Mouse (Mus musculus): ENCODE data around the gene Snrnp70. TPM values are rescaled to one million over a fixed set of nuclear protein-coding genes. Genes with fewer than 3 reads are reported as not detected.

Snrnp70 gene
- polyA plus RNA-seq (2015; fragmentation: Nextera tagmentation; extraction: Ambion mirVana) = 211 and 227 TPM in 2 replicates

DNA sequence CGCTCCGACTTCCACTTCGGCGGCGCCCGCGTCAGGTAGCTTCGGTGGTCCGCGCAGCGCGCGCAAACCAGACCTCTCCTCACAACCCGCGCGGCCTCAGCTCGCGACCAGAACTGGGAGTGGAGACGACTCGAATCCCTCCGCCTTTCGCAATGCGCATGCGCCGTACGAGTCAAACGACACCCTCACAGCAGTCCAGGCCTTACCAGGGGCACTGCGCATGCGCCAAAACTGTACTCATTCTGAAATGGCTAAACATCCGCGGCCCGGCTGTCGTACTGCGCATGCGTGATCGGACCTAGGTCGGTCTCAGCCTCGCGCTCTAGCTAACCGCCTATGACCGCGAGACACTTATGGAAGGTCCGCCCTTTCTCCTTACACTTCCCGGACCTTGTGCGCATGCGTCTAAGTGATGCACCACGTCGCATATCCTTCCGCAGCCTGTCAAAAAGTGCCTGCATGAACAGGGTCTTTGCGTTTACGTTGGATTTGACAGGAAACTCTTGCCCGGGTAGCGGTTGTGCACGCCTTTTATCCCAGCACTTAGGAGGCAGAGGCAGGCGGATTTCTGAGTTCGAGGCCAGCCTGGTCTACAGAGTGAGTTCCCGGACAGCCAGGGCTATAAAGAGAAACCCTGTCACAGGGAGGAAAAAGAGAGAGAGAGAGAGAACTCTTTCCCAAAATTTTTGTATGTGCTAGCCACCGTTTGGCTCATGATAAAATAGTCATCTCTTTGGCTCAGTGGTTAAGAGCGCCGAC lies at the start of gene Snrnp70:
TSS of gene Snrnp70 (minus strand) at position 165 of the 759 bp plus-strand sequence.
- Histone ChIP-seq H3K27ac (ENCODE audit: low read length) (peak within 1 kb of the TSS; percentile 98), H3K9ac (replicated peaks; ENCODE audit: low read length) (peak within 1 kb of the TSS; percentile 97), H3K4me3 (ENCODE audit: low read length) (peak within 1 kb of the TSS; percentile 88), H3K36me3 (ENCODE audit: insufficient read depth, low read length) (peaks cover 17% of the 10 kb centered on the region), H3K27me3 (ENCODE audit: insufficient read depth, low read length) (no peaks in the 10 kb centered on the region), H3K4me1 (ENCODE audit: insufficient read depth, low read length) (peaks cover 18% of the 10 kb centered on the region), H3K9me3 (ENCODE audit: low read length) (no peaks in the 10 kb centered on the region), H3K4me2 (replicated peaks; ENCODE audit: low read depth, low read length) (peak within 1 kb of the TSS; percentile 99)
- peak; percentile 98 for ATAC-seq (ENCODE audit: low FRiP score, low TSS enrichment)
- under 1% methylated on average over 60 of the region's 60 CpGs for WGBS

DNA sequence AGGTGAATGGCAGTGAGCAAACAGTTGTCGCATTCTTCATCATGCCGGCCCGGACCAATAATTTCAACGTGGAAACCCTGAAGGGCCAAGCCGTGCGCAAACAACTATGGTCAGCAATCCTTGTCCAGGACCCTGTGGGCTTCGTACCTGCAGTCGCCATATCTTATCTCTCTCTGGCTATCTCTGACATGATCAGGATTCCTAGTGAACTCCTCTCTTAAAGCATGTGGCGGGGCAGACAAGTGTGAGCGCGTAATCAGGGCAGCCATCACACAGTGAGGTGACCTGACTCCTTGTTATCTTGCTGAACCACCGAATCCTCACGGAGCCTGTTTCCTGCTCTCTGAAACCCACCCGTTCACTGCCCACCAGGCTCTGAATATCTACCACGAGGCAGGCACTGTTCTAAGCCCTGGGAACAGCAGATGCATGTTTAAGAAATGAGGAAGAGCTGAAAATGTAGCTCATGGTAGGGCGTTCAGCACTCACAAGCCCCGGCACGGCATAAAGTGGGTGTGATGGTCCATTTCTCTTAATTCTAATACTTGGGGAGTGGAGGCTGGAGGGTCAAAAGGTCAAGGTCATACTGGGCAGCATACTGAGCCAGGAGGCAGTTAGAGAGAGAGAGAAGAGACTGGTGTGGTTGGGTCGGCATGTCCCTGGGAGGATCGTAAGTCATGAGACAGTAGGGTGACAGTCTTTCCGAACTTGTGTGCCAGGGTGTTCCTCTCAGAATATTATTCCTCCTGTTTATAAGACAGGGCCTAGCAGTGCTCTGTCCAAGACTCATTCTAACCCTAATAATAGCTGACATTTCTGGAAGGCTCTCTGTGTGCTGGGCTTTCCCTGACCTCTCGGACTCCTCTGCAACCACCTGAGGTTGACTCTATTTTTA lies 48.2 kb upstream of the Snrnp70 start:
- no peak for ATAC-seq (ENCODE audit: low FRiP score, low TSS enrichment)
- no peak overlapping the region for H3K4me2 ChIP-seq (replicated peaks; ENCODE audit: low read depth, low read length)
- peaks cover 59% of the 10 kb centered on the region for H3K36me3 ChIP-seq (ENCODE audit: insufficient read depth, low read length)
- WGBS = 84% methylated on average over 22 of the region's 22 CpGs
- no peak overlapping the region for H3K27ac ChIP-seq (ENCODE audit: low read length)
- no peaks in the 10 kb centered on the region for H3K9me3 ChIP-seq (ENCODE audit: low read length)
- H3K27me3 ChIP-seq (ENCODE audit: insufficient read depth, low read length) = no peaks in the 10 kb centered on the region
- no peak overlapping the region for H3K4me3 ChIP-seq (ENCODE audit: low read length)
- H3K4me1 ChIP-seq (ENCODE audit: insufficient read depth, low read length) = peaks cover 6% of the 10 kb centered on the region; the same call in 1 of the 2 replicates
- no peak overlapping the region for H3K9ac ChIP-seq (replicated peaks; ENCODE audit: low read length)

DNA sequence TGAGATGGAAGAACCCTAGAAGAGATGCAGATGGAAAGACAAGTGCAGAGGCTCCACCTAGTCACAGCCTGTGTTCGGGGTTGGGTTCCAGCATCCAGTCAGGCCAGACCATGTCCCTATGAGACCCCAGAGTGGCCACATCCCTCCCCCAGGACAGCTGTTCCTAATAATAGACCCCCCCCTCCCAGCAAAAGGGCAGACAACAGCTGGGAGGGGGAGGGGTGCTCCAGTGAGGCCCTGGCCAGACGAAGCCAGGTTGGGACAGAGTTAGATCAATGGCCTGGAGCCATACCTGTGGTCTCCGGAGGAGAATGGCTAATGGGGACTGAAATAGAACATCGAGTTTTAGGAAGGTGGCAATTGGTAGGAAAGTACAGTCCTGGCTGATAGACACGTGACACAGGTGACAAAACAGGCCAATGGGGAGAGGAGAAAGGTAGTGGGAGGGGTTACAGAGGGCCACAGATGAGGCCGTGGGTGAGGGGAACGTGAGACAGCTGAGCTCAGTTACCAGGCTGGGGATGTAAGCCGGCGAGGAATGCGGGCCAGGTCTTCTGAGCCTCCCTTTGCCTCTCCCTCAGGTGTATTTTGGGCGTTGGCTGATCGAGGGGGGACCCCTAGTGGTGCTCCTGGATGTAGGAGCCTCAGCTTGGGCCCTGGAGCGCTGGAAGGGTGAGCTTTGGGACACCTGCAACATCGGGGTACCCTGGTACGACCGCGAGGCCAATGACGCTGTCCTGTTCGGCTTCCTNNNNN lies 42.2 kb upstream of the Snrnp70 start, which contains the start of gene Ruvbl2:
TSS of gene Ruvbl2 (minus strand) at position 576 of the 756 bp plus-strand sequence.
- Histone ChIP-seq H3K4me1 (ENCODE audit: insufficient read depth, low read length) (peaks cover 34% of the 10 kb centered on the region), H3K36me3 (ENCODE audit: insufficient read depth, low read length) (peaks cover 15% of the 10 kb centered on the region), H3K27ac (ENCODE audit: low read length) (no peak within 1 kb of the TSS), H3K27me3 (ENCODE audit: insufficient read depth, low read length) (no peaks in the 10 kb centered on the region), H3K4me3 (ENCODE audit: low read length) (peak within 1 kb of the TSS; percentile 0; the same call in 1 of the 2 replicates), H3K4me2 (replicated peaks; ENCODE audit: low read depth, low read length) (peak within 1 kb of the TSS; percentile 41), H3K9me3 (ENCODE audit: low read length) (no peaks in the 10 kb centered on the region), H3K9ac (replicated peaks; ENCODE audit: low read length) (0 out of 2 replicates have a peak within 1 kb of the TSS, but pooled peaks have one; percentile 13)
- 23% methylated on average over 19 of the region's 19 CpGs for WGBS
- no peak for ATAC-seq (ENCODE audit: low FRiP score, low TSS enrichment)

- Histone ChIP-seq H3K4me2 (replicated peaks; ENCODE audit: low read depth, low read length) (no peak overlapping the region), H3K27me3 (ENCODE audit: insufficient read depth, low read length) (no peaks in the 10 kb centered on the region), H3K4me1 (ENCODE audit: insufficient read depth, low read length) (peaks cover 36% of the 10 kb centered on the region), H3K36me3 (ENCODE audit: insufficient read depth, low read length) (peaks cover 12% of the 10 kb centered on the region), H3K9me3 (ENCODE audit: low read length) (no peaks in the 10 kb centered on the region), H3K27ac (ENCODE audit: low read length) (no peak overlapping the region), H3K9ac (replicated peaks; ENCODE audit: low read length) (0 out of 2 replicates have a peak overlapping the region, but pooled peaks have one; percentile 13), H3K4me3 (ENCODE audit: low read length) (no peak overlapping the region)
- WGBS = 46% methylated on average over 6 of the region's 6 CpGs
- ATAC-seq (ENCODE audit: low FRiP score, low TSS enrichment) = no peak
Observed at GRCm38 (mm10) chr7:45437046-45437445, 41.5 kb upstream of the Snrnp70 start.

GRCm38 (mm10) chr7:45436444-45436843 lies 40.9 kb upstream of the Snrnp70 start:
- no peak for ATAC-seq (ENCODE audit: low FRiP score, low TSS enrichment)
- WGBS = 91% methylated on average over 5 of the region's 5 CpGs
- no peaks in the 10 kb centered on the region for H3K9me3 ChIP-seq (ENCODE audit: low read length)
- H3K36me3 ChIP-seq (ENCODE audit: insufficient read depth, low read length) = peaks cover 16% of the 10 kb centered on the region
- H3K4me2 ChIP-seq (replicated peaks; ENCODE audit: low read depth, low read length) = no peak overlapping the region
- no peak overlapping the region for H3K4me3 ChIP-seq (ENCODE audit: low read length)
- H3K9ac ChIP-seq (replicated peaks; ENCODE audit: low read length) = no peak overlapping the region
- peaks cover 36% of the 10 kb centered on the region for H3K4me1 ChIP-seq (ENCODE audit: insufficient read depth, low read length)
- H3K27me3 ChIP-seq (ENCODE audit: insufficient read depth, low read length) = no peaks in the 10 kb centered on the region
- H3K27ac ChIP-seq (ENCODE audit: low read length) = no peak overlapping the region

DNA sequence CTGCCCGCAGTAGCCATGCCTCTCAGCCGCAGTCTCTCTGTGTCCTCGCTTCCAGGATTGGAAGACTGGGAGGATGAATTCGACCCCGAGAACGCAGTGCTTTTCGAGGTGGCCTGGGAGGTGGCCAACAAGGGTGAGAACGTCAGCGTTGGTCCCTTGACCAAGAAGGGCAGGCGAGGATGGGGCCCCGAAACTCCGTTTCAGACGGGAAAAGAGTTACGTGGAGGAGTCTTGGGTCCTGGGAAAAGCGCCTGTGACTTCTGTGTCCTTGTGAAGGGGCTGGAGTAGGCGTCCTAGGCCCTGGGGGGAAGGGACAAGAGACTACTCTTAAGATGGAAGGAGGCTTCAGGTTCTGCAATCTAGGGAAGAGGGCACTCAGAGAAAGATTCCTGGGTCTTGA lies 39.5 kb upstream of the Snrnp70 start:
- peak overlapping the region; percentile 85 for H3K9ac ChIP-seq (replicated peaks; ENCODE audit: low read length)
- no peaks in the 10 kb centered on the region for H3K27me3 ChIP-seq (ENCODE audit: insufficient read depth, low read length)
- peak overlapping the region; percentile 67 for H3K4me3 ChIP-seq (ENCODE audit: low read length)
- no peaks in the 10 kb centered on the region for H3K9me3 ChIP-seq (ENCODE audit: low read length)
- H3K27ac ChIP-seq (ENCODE audit: low read length) = peak overlapping the region; percentile 48
- H3K36me3 ChIP-seq (ENCODE audit: insufficient read depth, low read length) = peaks cover 23% of the 10 kb centered on the region
- peaks cover 36% of the 10 kb centered on the region for H3K4me1 ChIP-seq (ENCODE audit: insufficient read depth, low read length)
- under 1% methylated on average over 16 of the region's 16 CpGs for WGBS
- no peak for ATAC-seq (ENCODE audit: low FRiP score, low TSS enrichment)
- H3K4me2 ChIP-seq (replicated peaks; ENCODE audit: low read depth, low read length) = peak overlapping the region; percentile 58

- peaks cover 36% of the 10 kb centered on the region for H3K4me1 ChIP-seq (ENCODE audit: insufficient read depth, low read length)
- H3K9me3 ChIP-seq (ENCODE audit: low read length) = no peaks in the 10 kb centered on the region
- no peaks in the 10 kb centered on the region for H3K27me3 ChIP-seq (ENCODE audit: insufficient read depth, low read length)
- H3K4me2 ChIP-seq (replicated peaks; ENCODE audit: low read depth, low read length) = peak within 1 kb of the TSS; percentile 72
- WGBS = under 1% methylated on average over 45 of the region's 45 CpGs
- H3K4me3 ChIP-seq (ENCODE audit: low read length) = peak within 1 kb of the TSS; percentile 67
- H3K27ac ChIP-seq (ENCODE audit: low read length) = peak within 1 kb of the TSS; percentile 86
- peaks cover 25% of the 10 kb centered on the region for H3K36me3 ChIP-seq (ENCODE audit: insufficient read depth, low read length)
- peak within 1 kb of the TSS; percentile 85 for H3K9ac ChIP-seq (replicated peaks; ENCODE audit: low read length)
- peak; percentile 97 for ATAC-seq (ENCODE audit: low FRiP score, low TSS enrichment)
Observed at GRCm38 (mm10) chr7:45434203-45435015, 38.9 kb upstream of the Snrnp70 start, which contains the start of gene Gys1. Gene Gys1 (plus strand): TSS chr7:45434844.

DNA sequence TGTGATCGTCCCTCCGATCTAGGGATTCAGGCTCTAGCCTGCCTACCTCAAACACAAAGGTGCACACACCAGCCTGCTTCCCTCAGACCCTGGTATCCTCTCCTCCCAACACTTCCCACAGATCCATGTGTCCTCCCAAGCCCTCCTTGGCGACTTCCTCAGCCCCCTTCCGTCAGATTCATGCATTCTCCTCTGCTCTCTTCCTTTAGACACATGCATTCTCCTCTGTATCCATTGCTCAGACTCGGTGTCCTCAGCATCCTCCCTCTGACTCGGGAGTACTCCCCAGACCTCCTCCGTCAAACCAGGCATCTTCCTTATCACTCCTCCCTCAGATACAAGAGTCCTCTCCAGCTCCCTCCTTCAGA lies 38.3 kb upstream of the Snrnp70 start:
- 0% methylated on average over 7 of the region's 7 CpGs for WGBS
- ATAC-seq (ENCODE audit: low FRiP score, low TSS enrichment) = no peak
- Histone ChIP-seq H3K9me3 (ENCODE audit: low read length) (no peaks in the 10 kb centered on the region), H3K36me3 (ENCODE audit: insufficient read depth, low read length) (peaks cover 31% of the 10 kb centered on the region), H3K27ac (ENCODE audit: low read length) (peak overlapping the region; percentile 86), H3K27me3 (ENCODE audit: insufficient read depth, low read length) (no peaks in the 10 kb centered on the region), H3K4me2 (replicated peaks; ENCODE audit: low read depth, low read length) (peak overlapping the region; percentile 72), H3K4me3 (ENCODE audit: low read length) (peak overlapping the region; percentile 67), H3K9ac (replicated peaks; ENCODE audit: low read length) (peak overlapping the region; percentile 74), H3K4me1 (ENCODE audit: insufficient read depth, low read length) (peaks cover 36% of the 10 kb centered on the region)
